ENCODE assay signal across 23 mouse cellular contexts in the genomic region with DNA sequence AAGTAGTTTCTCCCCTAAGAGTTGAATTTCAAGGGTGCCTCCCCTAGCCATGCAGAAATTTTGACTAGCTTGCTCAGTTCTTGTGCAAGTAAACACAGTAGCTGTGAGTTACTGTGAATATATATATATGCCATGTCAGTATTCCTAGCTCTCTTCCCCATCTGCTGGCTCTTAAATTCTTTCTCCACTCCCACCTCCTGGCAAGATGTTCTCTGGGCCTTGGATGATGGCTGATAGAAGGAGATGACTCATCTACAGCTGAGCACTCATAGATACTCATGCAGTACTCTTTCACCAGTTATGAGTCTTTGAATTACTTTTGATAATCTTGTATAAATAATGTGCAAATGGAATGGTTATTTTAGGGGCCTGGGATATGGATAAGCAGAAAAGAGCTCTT.
DNase-seq lines count a peak whose midpoint lies in the region; ATAC-seq lines count a peak whose summit lies in the region.
"Had no signal": no experiment of that assay in that cellular context is flagged by ENCODE, and none has a peak within 500 bp of the region (broad histone marks: within the 10 kb centered on the region; RNA-seq: fewer than 3 reads in every experiment).

No protein-coding gene starts in this region.

- H3K4me2 ChIP-seq in forebrain, embryonic 15.5 days (replicated peaks), result no peak overlapping the region
- H3K4me2 ChIP-seq: embryonic facial prominence, embryonic 13.5 days; forebrain, embryonic 12.5 days; heart, embryonic 13.5 days; hindbrain, embryonic 12.5 days had no signal

- no peaks in the 10 kb centered on the region for H3K4me1 ChIP-seq in forebrain, embryonic 15.5 days
- H3K4me1 ChIP-seq: embryonic facial prominence, embryonic 13.5 days; forebrain, embryonic 12.5 days; heart, embryonic 13.5 days; hindbrain, embryonic 12.5 days had no signal

- no peak overlapping the region for H3K4me3 ChIP-seq in forebrain, embryonic 15.5 days
- H3K4me3 ChIP-seq: embryonic facial prominence, embryonic 13.5 days; forebrain, embryonic 12.5 days; heart, embryonic 13.5 days; hindbrain, embryonic 12.5 days had no signal

- H3K9me3 ChIP-seq in forebrain, embryonic 15.5 days, result no peaks in the 10 kb centered on the region
- H3K9me3 ChIP-seq: embryonic facial prominence, embryonic 13.5 days; forebrain, embryonic 12.5 days; G1E; heart, embryonic 13.5 days; hindbrain, embryonic 12.5 days had no signal

- DNase-seq in frontal cortex, postnatal 25 days (ENCODE audit: low spot score in 2 of 2), result no peak
- peak; percentile 51 for DNase-seq in right cerebral cortex, adult 18-20 months
- no peak for DNase-seq in right cerebral cortex, postnatal 25 days
- DNase-seq in left cerebral cortex, adult 9 months (ENCODE audit: low spot score in 2 of 2), result peak; percentile 16 to 30
- peak; percentile 69 for DNase-seq in telencephalon, adult 2 months (ENCODE audit: low read depth, low spot score)
- DNase-seq in kidney, postnatal 14 days, result no peak
- DNase-seq: adrenal gland, postnatal 10 days; B cell, adult 2 months; cerebellum, adult 18-20 months; cerebellum, adult 9-11 months; cerebellum, postnatal 36 days; forebrain, postnatal 0 days; gastrocnemius, postnatal 14 days; heart, postnatal 4 days had no signal

- no peak overlapping the region for H3K9ac ChIP-seq in forebrain, embryonic 15.5 days (replicated peaks)
- H3K9ac ChIP-seq: embryonic facial prominence, embryonic 13.5 days; forebrain, embryonic 12.5 days; forebrain, postnatal 0 days; heart, embryonic 13.5 days; hindbrain, embryonic 12.5 days had no signal

- H3K27ac ChIP-seq in forebrain, embryonic 15.5 days (replicated peaks), result no peak overlapping the region
- H3K27ac ChIP-seq: embryonic facial prominence, embryonic 13.5 days; forebrain, embryonic 12.5 days; heart, embryonic 13.5 days; hindbrain, embryonic 12.5 days had no signal

- H3K27me3 ChIP-seq in forebrain, embryonic 15.5 days, result no peaks in the 10 kb centered on the region
- H3K27me3 ChIP-seq: embryonic facial prominence, embryonic 13.5 days; forebrain, embryonic 12.5 days; heart, embryonic 13.5 days; hindbrain, embryonic 12.5 days had no signal

- ATAC-seq in frontal cortex, adult (ENCODE audit: low TSS enrichment), result peak; percentile 99
- ATAC-seq in forebrain, embryonic 15.5 days (replicated peaks), result no peak
- ATAC-seq: CD4-positive, CD25-positive, alpha-beta regulatory T cell, adult 4 months; forebrain, postnatal 0 days; hindbrain, embryonic 16.5 days had no signal

- H3K36me3 ChIP-seq in forebrain, embryonic 15.5 days, result no peaks in the 10 kb centered on the region
- H3K36me3 ChIP-seq: embryonic facial prominence, embryonic 13.5 days; forebrain, embryonic 12.5 days; G1E; heart, embryonic 13.5 days; hindbrain, embryonic 12.5 days had no signal

Comparison
In these comparisons a context has a peak if more than half of its experiments do, and no peak if none do; other contexts are left out.
1. DNase-seq: peak in right cerebral cortex, adult 18-20 months (single experiment), left cerebral cortex, adult 9 months (2 of 2) and telencephalon, adult 2 months (single experiment); none in frontal cortex, postnatal 25 days (0 of 2), right cerebral cortex, postnatal 25 days (single experiment) and kidney, postnatal 14 days (single experiment).